Mouse (Mus musculus): ENCODE measurements around the gene Kat2b. TPM values are rescaled to one million over a fixed set of nuclear protein-coding genes. Genes with fewer than 3 reads are reported as not detected.
A peak's percentile ranks its signal among the peaks of the same experiment; 100 is the strongest.

Gene Kat2b
- polyA plus RNA-seq, 1 experiment from 2014 or later, result 9.8 TPM

- H3K4me1 ChIP-seq (ENCODE audit: insufficient read depth, low read depth, low read length), result no peaks in the 10 kb centered on the region
- no peak overlapping the region for H3K27ac ChIP-seq (ENCODE audit: low read length)
- H3K4me3 ChIP-seq (ENCODE audit: low read depth, low read length), result no peak overlapping the region
- WGBS, result 68% methylated on average over 5 of the region's 5 CpGs
- no peak for ATAC-seq
- H3K27me3 ChIP-seq (replicated peaks; ENCODE audit: insufficient read depth, low read length), result no peaks in the 10 kb centered on the region
- H3K9ac ChIP-seq (replicated peaks; ENCODE audit: low read depth), result no peak overlapping the region
- no peaks in the 10 kb centered on the region for H3K9me3 ChIP-seq (ENCODE audit: low read length)
- H3K4me2 ChIP-seq (replicated peaks; ENCODE audit: low read depth, low read length), result no peak overlapping the region
- no peaks in the 10 kb centered on the region for H3K36me3 ChIP-seq (ENCODE audit: insufficient read depth, low read length)
- TF ChIP-seq CTCF (IDR thresholded peaks at IDR 0.05) (no peak), EP300 (IDR thresholded peaks at IDR 0.05) (no peak)
- DNase-seq (ENCODE audit: low spot score), result no peak
Measured at GRCm38 (mm10) chr17:53577754-53578153, 11.1 kb downstream of the Kat2b start.

- H3K27me3 ChIP-seq (replicated peaks; ENCODE audit: insufficient read depth, low read length), result no peaks in the 10 kb centered on the region
- no peak overlapping the region for H3K4me3 ChIP-seq (ENCODE audit: low read depth, low read length)
- no peak overlapping the region for H3K27ac ChIP-seq (ENCODE audit: low read length)
- DNase-seq (ENCODE audit: low spot score) (no peak), ATAC-seq (no peak)
- no peaks in the 10 kb centered on the region for H3K9me3 ChIP-seq (ENCODE audit: low read length)
- WGBS, result 79% methylated on average over 6 of the region's 6 CpGs
- no peak overlapping the region for H3K4me2 ChIP-seq (replicated peaks; ENCODE audit: low read depth, low read length)
- H3K4me1 ChIP-seq (ENCODE audit: insufficient read depth, low read depth, low read length), result no peaks in the 10 kb centered on the region
- H3K9ac ChIP-seq (replicated peaks; ENCODE audit: low read depth), result no peak overlapping the region
- H3K36me3 ChIP-seq (ENCODE audit: insufficient read depth, low read length), result no peaks in the 10 kb centered on the region
- TF ChIP-seq EP300 (IDR thresholded peaks at IDR 0.05) (no peak), CTCF (IDR thresholded peaks at IDR 0.05) (no peak)
Measured at GRCm38 (mm10) chr17:53578249-53578648, 11.6 kb downstream of the Kat2b start.

DNA sequence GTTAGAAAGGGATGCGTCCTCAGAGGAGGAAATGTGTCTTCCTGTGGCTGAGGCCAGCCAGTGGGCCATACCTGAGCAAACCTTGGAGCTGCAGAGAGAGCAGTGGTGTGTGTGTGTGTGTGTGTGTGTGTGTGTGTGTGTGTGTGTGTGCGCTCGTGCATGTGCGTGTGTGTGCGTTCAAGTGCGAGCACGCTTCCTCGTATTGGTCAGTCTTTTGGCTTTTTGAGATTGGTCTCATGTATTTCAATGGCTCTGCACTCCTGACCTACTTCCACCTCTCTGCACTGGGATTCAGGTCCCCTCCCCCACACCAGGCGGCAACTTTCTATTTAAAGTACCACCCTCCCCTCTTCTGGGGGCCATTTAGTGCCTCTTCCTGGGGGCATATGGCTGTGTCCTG is 12.1 kb downstream of the Kat2b start:
- DNase-seq (ENCODE audit: low spot score) (no peak), ATAC-seq (no peak)
- no peak overlapping the region for H3K9ac ChIP-seq (replicated peaks; ENCODE audit: low read depth)
- no peaks in the 10 kb centered on the region for H3K36me3 ChIP-seq (ENCODE audit: insufficient read depth, low read length)
- no peak overlapping the region for H3K4me3 ChIP-seq (ENCODE audit: low read depth, low read length)
- H3K9me3 ChIP-seq (ENCODE audit: low read length), result no peaks in the 10 kb centered on the region
- H3K27me3 ChIP-seq (replicated peaks; ENCODE audit: insufficient read depth, low read length), result no peaks in the 10 kb centered on the region
- H3K4me1 ChIP-seq (ENCODE audit: insufficient read depth, low read depth, low read length), result no peaks in the 10 kb centered on the region
- no peak overlapping the region for H3K4me2 ChIP-seq (replicated peaks; ENCODE audit: low read depth, low read length)
- TF ChIP-seq EP300 (IDR thresholded peaks at IDR 0.05), result no peak
- TF ChIP-seq CTCF (IDR thresholded peaks at IDR 0.05), result no peak
- no peak overlapping the region for H3K27ac ChIP-seq (ENCODE audit: low read length)
- 68% methylated on average over 9 of the region's 9 CpGs for WGBS

- DNase-seq (ENCODE audit: low spot score) (no peak), ATAC-seq (no peak)
- H3K36me3 ChIP-seq (ENCODE audit: insufficient read depth, low read length), result no peaks in the 10 kb centered on the region
- H3K9me3 ChIP-seq (ENCODE audit: low read length), result no peaks in the 10 kb centered on the region
- H3K4me3 ChIP-seq (ENCODE audit: low read depth, low read length), result no peak overlapping the region
- no peaks in the 10 kb centered on the region for H3K27me3 ChIP-seq (replicated peaks; ENCODE audit: insufficient read depth, low read length)
- no peak overlapping the region for H3K4me2 ChIP-seq (replicated peaks; ENCODE audit: low read depth, low read length)
- no peaks in the 10 kb centered on the region; the same call in 1 of the 2 replicates for H3K4me1 ChIP-seq (ENCODE audit: insufficient read depth, low read depth, low read length)
- TF ChIP-seq EP300 (IDR thresholded peaks at IDR 0.05), result no peak
- TF ChIP-seq CTCF (IDR thresholded peaks at IDR 0.05), result no peak
- no peak overlapping the region for H3K27ac ChIP-seq (ENCODE audit: low read length)
- H3K9ac ChIP-seq (replicated peaks; ENCODE audit: low read depth), result no peak overlapping the region
- WGBS, result 67% methylated on average over 4 of the region's 4 CpGs
Measured at GRCm38 (mm10) chr17:53579612-53580011, 13.0 kb downstream of the Kat2b start.

GRCm38 (mm10) chr17:53580237-53580636 is 13.6 kb downstream of the Kat2b start:
- no peaks in the 10 kb centered on the region for H3K36me3 ChIP-seq (ENCODE audit: insufficient read depth, low read length)
- no peak for TF ChIP-seq CTCF (IDR thresholded peaks at IDR 0.05)
- no peak for TF ChIP-seq EP300 (IDR thresholded peaks at IDR 0.05)
- no peaks in the 10 kb centered on the region for H3K27me3 ChIP-seq (replicated peaks; ENCODE audit: insufficient read depth, low read length)
- DNase-seq (ENCODE audit: low spot score), result peak; percentile 55
- no peaks in the 10 kb centered on the region for H3K9me3 ChIP-seq (ENCODE audit: low read length)
- no peak overlapping the region for H3K27ac ChIP-seq (ENCODE audit: low read length)
- no peak overlapping the region for H3K4me2 ChIP-seq (replicated peaks; ENCODE audit: low read depth, low read length)
- H3K4me3 ChIP-seq (ENCODE audit: low read depth, low read length), result no peak overlapping the region
- peak; percentile 52 for ATAC-seq
- 57% methylated on average over 3 of the region's 3 CpGs for WGBS
- no peak overlapping the region for H3K9ac ChIP-seq (replicated peaks; ENCODE audit: low read depth)
- H3K4me1 ChIP-seq (ENCODE audit: insufficient read depth, low read depth, low read length), result no peaks in the 10 kb centered on the region; the same call in 1 of the 2 replicates

DNA sequence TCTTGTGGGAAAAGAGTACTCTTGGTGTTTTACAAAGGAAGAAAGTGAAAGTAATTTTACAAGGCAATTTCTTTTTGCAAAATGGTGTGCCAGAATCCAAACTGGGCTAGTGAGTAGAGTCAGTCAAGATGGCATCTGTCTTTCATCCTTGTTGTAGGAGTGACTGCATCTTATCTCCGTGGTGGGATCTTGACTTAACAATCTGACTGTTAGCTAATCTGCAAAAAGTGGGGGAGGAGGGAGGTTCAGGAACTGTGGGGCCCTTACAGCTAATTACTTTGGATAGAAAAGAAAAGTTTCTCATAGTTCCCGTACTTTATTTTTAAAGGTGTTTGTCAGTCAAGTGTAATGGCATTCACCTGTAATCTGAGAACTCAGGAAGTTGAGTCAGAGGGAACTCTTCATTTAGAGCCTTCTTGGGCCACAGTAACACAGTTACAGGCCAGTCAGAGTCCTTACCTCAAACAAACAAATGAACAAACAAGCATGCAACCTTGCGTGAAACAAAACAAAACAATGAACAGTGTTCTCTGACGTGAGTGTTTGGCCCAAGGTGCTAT is 15.4 kb downstream of the Kat2b start:
- Histone ChIP-seq H3K9ac (replicated peaks; ENCODE audit: low read depth) (no peak overlapping the region), H3K4me3 (ENCODE audit: low read depth, low read length) (no peak overlapping the region), H3K4me1 (ENCODE audit: insufficient read depth, low read depth, low read length) (no peaks in the 10 kb centered on the region; the same call in 1 of the 2 replicates), H3K36me3 (ENCODE audit: insufficient read depth, low read length) (no peaks in the 10 kb centered on the region), H3K27ac (ENCODE audit: low read length) (no peak overlapping the region), H3K9me3 (ENCODE audit: low read length) (no peaks in the 10 kb centered on the region), H3K4me2 (replicated peaks; ENCODE audit: low read depth, low read length) (no peak overlapping the region), H3K27me3 (replicated peaks; ENCODE audit: insufficient read depth, low read length) (no peaks in the 10 kb centered on the region)
- 46% methylated on average over 4 of the region's 4 CpGs for WGBS
- no peak for DNase-seq (ENCODE audit: low spot score)
- TF ChIP-seq EP300 (IDR thresholded peaks at IDR 0.05) (no peak), CTCF (IDR thresholded peaks at IDR 0.05) (no peak)
- ATAC-seq, result no peak

DNA sequence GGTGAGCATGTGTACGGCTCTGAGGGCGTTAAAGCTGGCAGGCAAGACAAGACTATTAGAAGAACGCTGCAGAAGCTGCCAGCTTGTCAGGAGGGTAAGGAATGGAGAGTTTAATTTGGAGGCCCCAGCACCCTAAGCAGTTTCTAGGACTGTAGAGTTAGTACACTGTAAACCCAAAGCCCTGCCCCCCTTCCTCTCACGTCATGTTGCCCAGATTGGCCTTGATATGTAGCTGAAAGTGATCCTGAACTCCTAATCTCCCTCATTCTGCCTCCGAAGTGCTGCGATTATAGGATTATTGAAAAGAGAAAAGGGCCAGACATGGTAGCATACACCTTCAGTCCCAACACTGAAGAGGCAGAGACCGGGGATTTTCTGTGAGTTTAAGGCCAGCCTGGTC is 16.1 kb downstream of the Kat2b start:
- H3K4me1 ChIP-seq (ENCODE audit: insufficient read depth, low read depth, low read length), result peaks cover 6% of the 10 kb centered on the region
- H3K27me3 ChIP-seq (replicated peaks; ENCODE audit: insufficient read depth, low read length), result no peaks in the 10 kb centered on the region
- no peak for DNase-seq (ENCODE audit: low spot score)
- no peaks in the 10 kb centered on the region for H3K36me3 ChIP-seq (ENCODE audit: insufficient read depth, low read length)
- H3K9me3 ChIP-seq (ENCODE audit: low read length), result no peaks in the 10 kb centered on the region
- H3K4me2 ChIP-seq (replicated peaks; ENCODE audit: low read depth, low read length), result no peak overlapping the region
- H3K4me3 ChIP-seq (ENCODE audit: low read depth, low read length), result no peak overlapping the region
- ATAC-seq, result no peak
- no peak overlapping the region for H3K9ac ChIP-seq (replicated peaks; ENCODE audit: low read depth)
- 94% methylated on average over 7 of the region's 7 CpGs for WGBS
- TF ChIP-seq CTCF (IDR thresholded peaks at IDR 0.05) (no peak), EP300 (IDR thresholded peaks at IDR 0.05) (no peak)
- H3K27ac ChIP-seq (ENCODE audit: low read length), result no peak overlapping the region

Measured in lung, postnatal 0 days (tissue).